Mouse (Mus musculus) midbrain, embryonic 15.5 days (tissue): ENCODE results near the gene Hint1. TPM values are rescaled to one million over a fixed set of nuclear protein-coding genes. Genes with fewer than 3 reads are reported as not detected.

ENCODE experiments used
- ATAC-seq: fragments of 200-750 bp; cut with Nextera tagmentation; replicated peaks from 2 replicates; pipeline ENCODE4 v1.8.0; 2017; ENCODE audit warnings: moderate TSS enrichment
- H3K27ac ChIP-seq: fragments of 300-500 bp; sonication (generic); 2 replicates; pipeline ENCODE4 v1.5.1; 2015; ENCODE audit warnings: mild to moderate bottlenecking, inconsistent platforms
- H3K27me3 ChIP-seq: fragments of 300-500 bp; sonication (generic); replicated peaks from 2 replicates; pipeline ENCODE4 v1.6.1; 2015; ENCODE audit warnings: inconsistent platforms
- H3K36me3 ChIP-seq: fragments of 300-500 bp; sonication (generic); replicated peaks from 2 replicates; pipeline ENCODE4 v1.6.1; 2015; ENCODE audit warnings: inconsistent platforms
- H3K4me1 ChIP-seq: fragments of 300-500 bp; sonication (generic); 2 replicates; pipeline ENCODE4 v1.6.1; 2015; ENCODE audit warnings: inconsistent platforms
- H3K4me2 ChIP-seq: fragments of 300-500 bp; sonication (generic); 2 replicates; pipeline ENCODE4 v1.6.1; 2015; ENCODE audit warnings: inconsistent platforms, mild to moderate bottlenecking, moderate library complexity
- H3K4me3 ChIP-seq: fragments of 300-500 bp; sonication (generic); 2 replicates; pipeline ENCODE4 v1.5.1; 2015; ENCODE audit warnings: mild to moderate bottlenecking, inconsistent platforms
- H3K9ac ChIP-seq: fragments of 300-500 bp; sonication (generic); 2 replicates; pipeline ENCODE4 v1.6.1; 2015; ENCODE audit warnings: mild to moderate bottlenecking, inconsistent platforms
- H3K9me3 ChIP-seq: fragments of 300-500 bp; sonication (generic); 2 replicates; pipeline ENCODE4 v1.6.1; 2016; ENCODE audit warnings: inconsistent platforms
- WGBS: fragments of 180-500 bp; shearing (Covaris S2); methylation state at CpG from one replicate; pipeline ENCODE4 v1.1.7; 2015; ENCODE audit warnings: mixed read lengths; 5-methylcytosine and 5-hydroxymethylcytosine counted together
- polyA plus RNA-seq: library from polyadenylated mRNA; unstranded; fragments of >200 nt; fragmentation: Nextera tagmentation; extraction: Ambion mirVana; gene quantifications from 2 replicates; pipeline ENCODE4 v1.2.1, GENCODE M21; 2015

Hint1 gene
- 589 and 658 TPM in 2 replicates for polyA plus RNA-seq

GRCm38 (mm10) chr11:54866119-54867048 is at the start of gene Hint1:
Gene Hint1 (plus strand): TSS chr11:54866383.
- WGBS = under 1% methylated on average over 105 of the region's 107 CpGs
- H3K9ac ChIP-seq = peak within 1 kb of the TSS; percentile 79

GRCm38 (mm10) chr11:54817449-54817848 is 48.7 kb upstream of the Hint1 start:
- H3K9me3 ChIP-seq = no peaks in the 10 kb centered on the region
- no peak overlapping the region for H3K27ac ChIP-seq
- H3K4me2 ChIP-seq = no peak overlapping the region
- H3K4me3 ChIP-seq = no peak overlapping the region
- H3K27me3 ChIP-seq = no peaks in the 10 kb centered on the region
- no peaks in the 10 kb centered on the region for H3K36me3 ChIP-seq
- 49% methylated on average over 4 of the region's 4 CpGs for WGBS
- no peak for ATAC-seq
- peaks cover 10% of the 10 kb centered on the region for H3K4me1 ChIP-seq
- H3K9ac ChIP-seq = no peak overlapping the region

More at GRCm38 (mm10) chr11:54866119-54867048, at the start of gene Hint1:
- Histone ChIP-seq H3K4me1 (peaks cover 30% of the 10 kb centered on the region), H3K4me2 (peak within 1 kb of the TSS; percentile 66), H3K9me3 (no peaks in the 10 kb centered on the region), H3K27ac (peak within 1 kb of the TSS; percentile 93), H3K27me3 (no peaks in the 10 kb centered on the region), H3K36me3 (peaks cover 10% of the 10 kb centered on the region), H3K4me3 (peak within 1 kb of the TSS; percentile 59)
- peak; percentile 86 for ATAC-seq

- 74% methylated on average over 7 of the region's 7 CpGs for WGBS
- H3K27me3 ChIP-seq = no peaks in the 10 kb centered on the region
- no peak overlapping the region for H3K4me3 ChIP-seq
- no peaks in the 10 kb centered on the region for H3K36me3 ChIP-seq
- H3K27ac ChIP-seq = no peak overlapping the region
- no peak for ATAC-seq
- H3K4me2 ChIP-seq = no peak overlapping the region
- H3K4me1 ChIP-seq = no peaks in the 10 kb centered on the region
- no peak overlapping the region for H3K9ac ChIP-seq
- no peaks in the 10 kb centered on the region for H3K9me3 ChIP-seq
Observed at GRCm38 (mm10) chr11:54819489-54819888, 46.7 kb upstream of the Hint1 start.

GRCm38 (mm10) chr11:54823467-54823866 is 42.7 kb upstream of the Hint1 start:
- H3K27ac ChIP-seq = no peak overlapping the region
- ATAC-seq = no peak
- no peak overlapping the region for H3K9ac ChIP-seq
- no peak overlapping the region for H3K4me3 ChIP-seq
- H3K36me3 ChIP-seq = no peaks in the 10 kb centered on the region
- WGBS = 87% methylated on average over 4 of the region's 4 CpGs
- H3K27me3 ChIP-seq = no peaks in the 10 kb centered on the region
- no peaks in the 10 kb centered on the region for H3K4me1 ChIP-seq
- no peak overlapping the region for H3K4me2 ChIP-seq
- H3K9me3 ChIP-seq = no peaks in the 10 kb centered on the region

GRCm38 (mm10) chr11:54825774-54826173 is 40.4 kb upstream of the Hint1 start:
- no peak overlapping the region for H3K4me2 ChIP-seq
- no peaks in the 10 kb centered on the region for H3K4me1 ChIP-seq
- no peak overlapping the region for H3K4me3 ChIP-seq
- no peaks in the 10 kb centered on the region for H3K9me3 ChIP-seq
- H3K27ac ChIP-seq = no peak overlapping the region
- H3K36me3 ChIP-seq = no peaks in the 10 kb centered on the region
- no peak overlapping the region for H3K9ac ChIP-seq
- H3K27me3 ChIP-seq = no peaks in the 10 kb centered on the region
- WGBS = 80% methylated on average over 4 of the region's 4 CpGs
- ATAC-seq = no peak

- Histone ChIP-seq H3K27me3 (no peaks in the 10 kb centered on the region), H3K9ac (no peak overlapping the region), H3K27ac (no peak overlapping the region), H3K4me1 (no peaks in the 10 kb centered on the region), H3K4me3 (no peak overlapping the region), H3K36me3 (no peaks in the 10 kb centered on the region), H3K9me3 (no peaks in the 10 kb centered on the region), H3K4me2 (no peak overlapping the region)
- no peak for ATAC-seq
- WGBS = 87% methylated on average over 8 of the region's 8 CpGs
Observed at GRCm38 (mm10) chr11:54826819-54827218, 39.4 kb upstream of the Hint1 start.

- Histone ChIP-seq H3K27ac (no peak overlapping the region), H3K27me3 (no peaks in the 10 kb centered on the region), H3K9ac (no peak overlapping the region), H3K4me1 (no peaks in the 10 kb centered on the region), H3K4me2 (no peak overlapping the region), H3K9me3 (no peaks in the 10 kb centered on the region), H3K36me3 (no peaks in the 10 kb centered on the region), H3K4me3 (no peak overlapping the region)
- WGBS = 94% methylated on average over 4 of the region's 4 CpGs
- ATAC-seq = no peak
Observed at GRCm38 (mm10) chr11:54833833-54834232, 32.4 kb upstream of the Hint1 start.

- H3K9ac ChIP-seq = no peak overlapping the region
- no peak overlapping the region for H3K27ac ChIP-seq
- H3K27me3 ChIP-seq = no peaks in the 10 kb centered on the region
- ATAC-seq = no peak
- 62% methylated on average over 2 of the region's 2 CpGs for WGBS
- no peaks in the 10 kb centered on the region for H3K4me1 ChIP-seq
- no peaks in the 10 kb centered on the region for H3K36me3 ChIP-seq
- no peaks in the 10 kb centered on the region for H3K9me3 ChIP-seq
- no peak overlapping the region for H3K4me2 ChIP-seq
- H3K4me3 ChIP-seq = no peak overlapping the region
Observed at GRCm38 (mm10) chr11:54834596-54834995, 31.6 kb upstream of the Hint1 start.

- Histone ChIP-seq H3K4me3 (no peak overlapping the region), H3K4me2 (no peak overlapping the region), H3K4me1 (no peaks in the 10 kb centered on the region), H3K27ac (no peak overlapping the region), H3K27me3 (no peaks in the 10 kb centered on the region), H3K36me3 (no peaks in the 10 kb centered on the region), H3K9me3 (no peaks in the 10 kb centered on the region), H3K9ac (no peak overlapping the region)
- WGBS = 84% methylated on average over 9 of the region's 9 CpGs
- no peak for ATAC-seq
Observed at GRCm38 (mm10) chr11:54836106-54836505, 30.1 kb upstream of the Hint1 start.

GRCm38 (mm10) chr11:54839696-54840095 is 26.5 kb upstream of the Hint1 start:
- Histone ChIP-seq H3K36me3 (no peaks in the 10 kb centered on the region), H3K9ac (no peak overlapping the region), H3K4me1 (no peaks in the 10 kb centered on the region), H3K4me3 (no peak overlapping the region), H3K9me3 (no peaks in the 10 kb centered on the region), H3K27ac (no peak overlapping the region), H3K4me2 (no peak overlapping the region), H3K27me3 (no peaks in the 10 kb centered on the region)
- WGBS = 93% methylated on average over 4 of the region's 4 CpGs
- no peak for ATAC-seq

GRCm38 (mm10) chr11:54840891-54841290 is 25.3 kb upstream of the Hint1 start:
- H3K9me3 ChIP-seq = no peaks in the 10 kb centered on the region
- H3K4me2 ChIP-seq = no peak overlapping the region
- H3K9ac ChIP-seq = no peak overlapping the region
- no peak overlapping the region for H3K4me3 ChIP-seq
- no peaks in the 10 kb centered on the region for H3K4me1 ChIP-seq
- H3K27ac ChIP-seq = no peak overlapping the region
- no peaks in the 10 kb centered on the region for H3K36me3 ChIP-seq
- ATAC-seq = no peak
- no peaks in the 10 kb centered on the region for H3K27me3 ChIP-seq
- WGBS = 94% methylated on average over 11 of the region's 11 CpGs

- Histone ChIP-seq H3K36me3 (no peaks in the 10 kb centered on the region), H3K4me1 (no peaks in the 10 kb centered on the region), H3K4me3 (no peak overlapping the region), H3K9ac (no peak overlapping the region), H3K27me3 (no peaks in the 10 kb centered on the region), H3K4me2 (no peak overlapping the region), H3K9me3 (no peaks in the 10 kb centered on the region), H3K27ac (no peak overlapping the region)
- ATAC-seq = no peak
- 71% methylated on average over 9 of the region's 9 CpGs for WGBS
Observed at GRCm38 (mm10) chr11:54844424-54844823, 21.8 kb upstream of the Hint1 start.

- no peaks in the 10 kb centered on the region for H3K9me3 ChIP-seq
- ATAC-seq = no peak
Observed at GRCm38 (mm10) chr11:54844959-54845358, 21.2 kb upstream of the Hint1 start.

More at GRCm38 (mm10) chr11:54844959-54845358, 21.2 kb upstream of the Hint1 start:
- no peaks in the 10 kb centered on the region for H3K27me3 ChIP-seq
- H3K9ac ChIP-seq = no peak overlapping the region
- H3K4me3 ChIP-seq = no peak overlapping the region
- H3K4me1 ChIP-seq = no peaks in the 10 kb centered on the region
- no peaks in the 10 kb centered on the region for H3K36me3 ChIP-seq
- no peak overlapping the region for H3K4me2 ChIP-seq
- 87% methylated on average over 5 of the region's 5 CpGs for WGBS
- H3K27ac ChIP-seq = no peak overlapping the region
